8 mouse cellular contexts compared by ENCODE assay signal in the genomic region with DNA sequence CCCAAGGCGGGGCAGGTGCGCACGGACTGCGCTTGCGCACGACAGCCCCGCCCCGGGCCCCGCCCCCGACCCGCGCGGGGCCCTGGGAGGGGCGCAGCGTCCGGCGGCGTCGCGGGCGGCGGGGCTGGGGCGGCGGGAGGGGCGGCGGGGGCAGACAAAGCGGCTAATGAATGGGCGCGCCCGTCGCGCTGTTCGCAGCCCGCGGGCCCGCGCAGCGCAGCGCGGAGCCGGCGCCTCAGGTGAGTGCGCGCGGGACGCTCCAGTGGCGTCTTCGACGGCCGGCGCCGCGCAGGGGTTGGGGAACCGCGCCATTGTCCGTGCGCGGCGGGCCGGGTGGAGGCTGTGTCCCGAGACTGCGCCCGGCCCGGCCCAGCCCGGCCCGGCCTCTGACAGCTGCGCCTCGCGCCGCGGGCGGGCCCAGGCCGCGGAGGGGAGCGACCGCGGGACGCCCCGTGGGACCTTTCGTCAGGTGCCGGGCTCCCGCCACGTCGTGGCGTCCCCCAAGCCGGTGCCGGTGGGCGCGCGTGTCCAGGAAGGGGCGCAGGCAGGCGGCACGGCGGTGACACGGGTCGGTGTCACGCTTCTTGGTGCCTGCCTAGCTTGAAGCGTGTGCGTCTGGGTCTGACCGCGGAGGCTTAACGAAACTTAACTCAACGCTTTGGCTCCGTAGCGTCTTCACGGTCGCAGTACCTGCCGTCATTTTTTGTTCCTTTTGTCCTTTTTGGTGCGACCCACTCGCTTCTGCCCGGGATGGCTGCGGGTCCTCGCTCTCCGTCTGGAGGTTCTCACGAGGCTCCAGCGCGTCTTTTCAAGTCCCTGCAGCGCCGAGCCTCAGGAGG. TPM values are rescaled to one million over a fixed set of nuclear protein-coding genes. Genes with fewer than 3 reads are reported as not detected.
A peak's percentile ranks its signal among the peaks of the same experiment; 100 is the strongest.
DNase-seq lines count a peak whose midpoint lies in the region; ATAC-seq lines count a peak whose summit lies in the region.

Zbed4 (plus strand) TSS at position 97 of the 839 bp plus-strand sequence.

- H3K4me1 ChIP-seq in embryonic facial prominence, embryonic 12.5 days: peaks cover 15% of the 10 kb centered on the region
- H3K4me1 ChIP-seq in heart, embryonic 12.5 days (replicated peaks): peaks cover 27% of the 10 kb centered on the region

- peak; percentile 67 for ATAC-seq in embryonic facial prominence, embryonic 12.5 days (ENCODE audit: insufficient number of reproducible peaks, insufficient read depth, low FRiP score, low TSS enrichment)
- no peak; the same call in none of the 2 replicates for ATAC-seq in heart, embryonic 12.5 days (ENCODE audit: insufficient number of reproducible peaks, low FRiP score)

- peak within 1 kb of the TSS; percentile 91 for H3K27ac ChIP-seq in embryonic facial prominence, embryonic 12.5 days
- H3K27ac ChIP-seq in heart, embryonic 12.5 days (ENCODE audit: poor library complexity, severe bottlenecking): peak within 1 kb of the TSS; percentile 92

- H3K4me3 ChIP-seq in embryonic facial prominence, embryonic 12.5 days: peak within 1 kb of the TSS; percentile 80
- H3K4me3 ChIP-seq in heart, embryonic 12.5 days: peak within 1 kb of the TSS; percentile 92

- peak; percentile 76 for DNase-seq in 416B (ENCODE audit: low read depth)
- peak; percentile 67 for DNase-seq in ES-CJ7 (ENCODE audit: low read depth, low spot score)
- peak; percentile 24 to 36 for DNase-seq in layer of hippocampus, postnatal 14 days (ENCODE audit: low spot score in 2 of 2)
- peak; percentile 36 for DNase-seq in lung, postnatal 25 days (ENCODE audit: low spot score)
- peak; percentile 63 for DNase-seq in retina, embryonic 14.5 days (ENCODE audit: low spot score)
- DNase-seq in urinary bladder, postnatal 25 days (ENCODE audit: low spot score): peak; percentile 49

- H3K9ac ChIP-seq in embryonic facial prominence, embryonic 12.5 days: peak within 1 kb of the TSS; percentile 91
- H3K9ac ChIP-seq in heart, embryonic 12.5 days: peak within 1 kb of the TSS; percentile 98

- H3K27me3 ChIP-seq in embryonic facial prominence, embryonic 12.5 days: no peaks in the 10 kb centered on the region
- H3K27me3 ChIP-seq in heart, embryonic 12.5 days (replicated peaks): no peaks in the 10 kb centered on the region

- under 1% methylated on average over 97 of the region's 119 CpGs for WGBS in embryonic facial prominence, embryonic 12.5 days
- 1% methylated on average over 70 of the region's 119 CpGs for WGBS in heart, embryonic 12.5 days

- no peaks in the 10 kb centered on the region for H3K9me3 ChIP-seq in embryonic facial prominence, embryonic 12.5 days
- no peaks in the 10 kb centered on the region for H3K9me3 ChIP-seq in heart, embryonic 12.5 days (replicated peaks)

- peaks cover 16% of the 10 kb centered on the region for H3K36me3 ChIP-seq in embryonic facial prominence, embryonic 12.5 days
- H3K36me3 ChIP-seq in heart, embryonic 12.5 days: peaks cover 15% of the 10 kb centered on the region

- peak within 1 kb of the TSS; percentile 77 for H3K4me2 ChIP-seq in embryonic facial prominence, embryonic 12.5 days (replicated peaks)
- H3K4me2 ChIP-seq in heart, embryonic 12.5 days: peak within 1 kb of the TSS; percentile 78

RNA-seq across cellular contexts. Expression of gene Zbed4, which starts in this region (rescaled TPM):
- polyA plus RNA-seq in embryonic facial prominence, embryonic 12.5 days (2016; fragmentation: Nextera tagmentation; extraction: Ambion mirVana): 24.1 and 24.5 TPM in 2 replicates
- polyA plus RNA-seq in heart, embryonic 12.5 days (2016; fragmentation: Nextera tagmentation; extraction: Ambion mirVana): 18.9 and 20.5 TPM in 2 replicates
- 10 to 100 TPM; 12.9 to 13.5 TPM for total RNA-seq in layer of hippocampus, postnatal 14 days (2021)
